Mouse (Mus musculus) stomach, postnatal 0 days (tissue): Measurements from ENCODE around the gene Hist1h2bj.

Experiments
- CTCF ChIP-seq: IDR thresholded peaks from 2 replicates; pipeline ENCODE4 v1.5.1; 2016; ENCODE audit warnings: antibody characterized with exemption, low read depth, mild to moderate bottlenecking, moderate library complexity
- EP300 ChIP-seq: optimal IDR thresholded peaks from 2 replicates; pipeline ENCODE3; 2016; ENCODE audit warnings: antibody characterized with exemption

GRCm38 (mm10) chr13:22049737-22050440, 6.9 kb downstream of the Hist1h2bj start:
- no peak for TF ChIP-seq CTCF
- no peak for TF ChIP-seq EP300
